Mouse (Mus musculus) right cerebral cortex, adult 18-20 months (tissue): ENCODE measurements at regions not wholly inside any gene's neighbourhood (a gene's known extent, or its start where the extent isn't known, plus 50 kb on each side); places are given as distances from the start of the nearest gene placed in this dataset.

Experiments used
- DNase-seq: peaks from one replicate; pipeline ENCODE4 v3.0.0; 2022; ENCODE audit warnings: mixed read lengths

- no peak for DNase-seq
Measured at GRCm38 (mm10) chr4:71811444-71811843, 53.7 kb upstream of the Gm11232 start.

DNA sequence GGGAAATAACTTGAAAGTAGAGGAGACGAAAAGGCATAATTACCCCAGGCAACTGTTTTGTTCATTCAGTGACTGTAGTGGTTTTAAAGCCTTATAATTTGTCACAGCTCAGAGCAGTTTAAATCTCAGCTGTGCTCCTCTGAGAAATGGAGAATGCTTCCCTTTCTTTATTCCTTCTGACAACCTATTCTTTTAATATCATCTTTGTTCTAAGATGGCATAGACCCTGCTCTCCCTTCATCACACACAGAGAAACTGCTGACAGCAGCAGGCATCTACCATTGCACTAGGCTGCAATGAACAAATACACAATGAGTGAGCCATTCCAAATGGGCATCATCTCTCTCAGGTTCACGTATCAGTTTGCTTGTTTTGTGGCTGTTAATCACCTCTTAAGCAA is 50.5 kb upstream of the Gm11232 start:
- no peak for DNase-seq
